Mouse (Mus musculus) hindbrain, embryonic 14.5 days (tissue): ENCODE measurements around the gene Lrwd1. TPM values are rescaled to one million over a fixed set of nuclear protein-coding genes. Genes with fewer than 3 reads are reported as not detected.
A peak's percentile ranks its signal among the peaks of the same experiment; 100 is the strongest.
"Not testable (repeated sequence)": the region's sequence is repeated elsewhere in the genome, so short reads cannot be mapped to it uniquely, and the experiment has no call there.

ENCODE experiments used
- ATAC-seq: fragments of 200-750 bp; cut with Nextera tagmentation; 2 replicates; pipeline ENCODE4 v1.8.0; 2017; ENCODE audit warnings: moderate number of reproducible peaks, mild to moderate bottlenecking, moderate TSS enrichment, moderate library complexity; ENCODE audit not compliant: low FRiP score
- DNase-seq: peaks from one replicate; pipeline ENCODE4 v3.0.0-alpha.2; 2015; ENCODE audit warnings: low spot score
- H3K27ac ChIP-seq: fragments of 300-500 bp; sonication (generic); 2 replicates; pipeline ENCODE4 v1.5.1; 2014; ENCODE audit warnings: mild to moderate bottlenecking, moderate library complexity
- H3K27me3 ChIP-seq: fragments of 300-500 bp; sonication (generic); 2 replicates; pipeline ENCODE4 v1.6.1; 2014; ENCODE audit warnings: mild to moderate bottlenecking, low read length, mixed read lengths; ENCODE audit not compliant: control insufficient read depth, insufficient read depth
- H3K36me3 ChIP-seq: fragments of 300-500 bp; sonication (generic); replicated peaks from 2 replicates; pipeline ENCODE4 v1.6.1; 2014; ENCODE audit not compliant: control insufficient read depth, insufficient read depth
- H3K4me1 ChIP-seq: fragments of 300-500 bp; sonication (generic); replicated peaks from 2 replicates; pipeline ENCODE4 v1.6.1; 2014; ENCODE audit warnings: antibody characterized with exemption, low read length, mixed read lengths; ENCODE audit not compliant: control insufficient read depth, insufficient read depth
- H3K4me2 ChIP-seq: fragments of 300-500 bp; sonication (generic); replicated peaks from 2 replicates; pipeline ENCODE4 v1.6.1; 2014; ENCODE audit warnings: mild to moderate bottlenecking, moderate library complexity
- H3K4me3 ChIP-seq: fragments of 300-500 bp; sonication (generic); replicated peaks from 2 replicates; pipeline ENCODE4 v1.5.1; 2014; ENCODE audit warnings: mild to moderate bottlenecking, low read length
- H3K9ac ChIP-seq: fragments of 300-500 bp; sonication (generic); 2 replicates; pipeline ENCODE4 v1.6.1; 2014
- H3K9me3 ChIP-seq: fragments of 300-500 bp; sonication (generic); 2 replicates; pipeline ENCODE4 v1.6.1; 2016; ENCODE audit warnings: low read length; ENCODE audit not compliant: control insufficient read depth
- WGBS: fragments of 180-500 bp; shearing (Covaris S2); extraction: QIAGEN DNeasy Blood & Tissue Kit; methylation state at CpG from one replicate; pipeline ENCODE4 v1.1.7; 2014; 5-methylcytosine and 5-hydroxymethylcytosine counted together
- polyA plus RNA-seq: library from polyadenylated mRNA; unstranded; fragments of >200 nt; fragmentation: Nextera tagmentation; extraction: Ambion mirVana; gene quantifications from 2 replicates; pipeline ENCODE4 v1.2.1, GENCODE M21; 2014

Lrwd1 gene
- polyA plus RNA-seq, 1 experiment from 2014 or later = 20.5 TPM

DNA sequence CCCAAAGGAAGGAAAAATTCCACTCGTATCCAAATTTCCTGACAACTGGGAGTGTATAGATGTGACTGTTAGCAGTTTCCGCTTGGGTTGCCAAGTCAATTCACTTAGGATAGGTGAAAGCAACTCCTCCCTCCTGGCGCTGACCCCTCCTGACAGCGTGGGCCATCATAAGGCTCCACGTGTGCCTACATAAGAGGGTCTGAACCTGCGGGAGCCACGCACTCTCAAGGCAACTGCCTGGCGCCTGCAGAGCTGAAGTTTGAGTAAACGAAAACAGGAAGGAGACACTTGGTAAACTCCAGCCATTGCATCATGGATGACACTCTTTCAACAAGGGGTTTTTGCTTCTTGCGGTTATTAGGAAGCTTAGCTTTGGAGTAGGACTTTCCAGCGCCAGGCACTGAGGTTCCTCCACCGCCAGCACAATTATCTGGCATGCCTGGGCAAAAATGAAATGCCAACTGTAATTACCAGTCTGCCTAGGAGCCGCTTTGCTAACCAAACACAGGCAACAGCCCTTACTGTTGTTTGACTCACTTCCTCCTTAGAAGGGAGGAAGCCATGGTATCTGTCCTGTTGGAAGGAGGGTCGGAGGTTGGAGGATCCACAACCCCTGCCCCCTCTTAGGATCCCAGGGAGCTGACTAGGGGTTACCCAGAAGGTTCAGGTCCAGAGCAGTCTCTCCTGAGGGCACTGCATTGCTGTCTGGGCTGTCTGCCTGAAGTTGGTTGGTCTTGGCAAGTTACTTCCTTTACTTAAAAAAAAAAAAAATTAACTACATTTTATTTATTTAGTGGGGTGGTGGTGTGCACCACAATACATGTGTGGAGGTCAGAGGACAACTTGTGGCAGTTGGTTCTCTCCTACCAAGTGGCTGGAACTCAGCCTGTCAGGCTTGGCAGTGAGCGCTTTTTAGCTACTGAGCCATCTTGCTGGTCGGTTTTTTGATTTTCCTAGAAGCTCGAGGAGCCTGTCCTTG is 35.8 kb upstream of the Lrwd1 start:
- ATAC-seq (no peak), DNase-seq (no peak)
- H3K27me3 ChIP-seq = no peaks in the 10 kb centered on the region
- peak overlapping the region; percentile 68 for H3K4me3 ChIP-seq
- H3K27ac ChIP-seq = peak overlapping the region; percentile 81
- no peaks in the 10 kb centered on the region for H3K9me3 ChIP-seq
- 40% methylated on average over 17 of the region's 17 CpGs for WGBS
- peaks cover 5% of the 10 kb centered on the region; the same call in 1 of the 2 replicates for H3K36me3 ChIP-seq
- peak overlapping the region; percentile 61 for H3K4me2 ChIP-seq
- peak overlapping the region; percentile 85 for H3K9ac ChIP-seq
- H3K4me1 ChIP-seq = peaks cover 17% of the 10 kb centered on the region

DNA sequence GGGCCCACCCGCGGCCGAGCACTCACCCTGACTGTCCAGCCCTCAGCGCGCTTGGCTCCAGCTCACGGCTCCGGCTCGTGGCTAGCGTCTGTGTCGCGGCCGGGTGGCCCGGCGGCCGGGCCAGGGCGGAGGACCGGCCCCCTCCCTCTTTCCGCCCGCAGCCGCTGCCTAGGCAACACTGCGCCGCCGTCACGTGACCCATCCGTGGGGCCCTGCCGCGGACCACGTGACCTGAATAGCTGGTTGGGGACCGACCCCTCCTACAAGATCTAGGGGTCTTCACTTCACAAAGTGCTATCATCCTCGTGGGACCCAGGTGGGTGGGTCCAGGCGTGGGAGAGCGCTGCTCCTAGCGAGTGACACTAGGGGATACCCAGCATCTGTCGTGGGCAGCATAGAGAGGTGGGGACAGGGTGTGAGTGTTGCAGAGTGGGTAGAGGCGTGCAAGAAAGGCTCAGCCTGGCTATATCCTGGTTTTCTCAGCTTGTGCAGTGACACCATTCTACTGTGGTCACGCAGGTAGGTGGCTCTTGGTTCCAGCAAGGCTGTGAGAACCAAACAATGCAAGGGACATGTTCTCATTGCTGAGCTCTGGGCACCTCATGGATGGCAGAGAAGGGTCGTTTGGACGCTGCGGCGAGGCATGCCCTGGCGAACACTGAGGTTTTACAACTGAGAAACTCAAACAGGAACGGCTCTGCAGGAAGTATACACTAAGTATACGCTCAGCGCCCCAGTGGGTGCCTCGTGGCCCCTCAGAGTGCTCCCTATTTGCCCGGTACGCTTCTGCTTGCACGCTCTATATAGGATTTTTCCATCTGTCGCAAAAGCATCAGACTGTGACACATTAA is 34.9 kb upstream of the Lrwd1 start, which contains the start of gene Orai2:
Gene Orai2 (minus strand): TSS at position 202 of the 851 bp plus-strand sequence.
- peak; percentile 84 for DNase-seq
- ATAC-seq = peak; percentile 87
- Histone ChIP-seq H3K27me3 (no peaks in the 10 kb centered on the region), H3K4me1 (peaks cover 17% of the 10 kb centered on the region), H3K27ac (peak within 1 kb of the TSS; percentile 81), H3K9ac (peak within 1 kb of the TSS; percentile 85), H3K4me2 (peak within 1 kb of the TSS; percentile 61), H3K9me3 (no peaks in the 10 kb centered on the region), H3K4me3 (peak within 1 kb of the TSS; percentile 68), H3K36me3 (peaks cover 5% of the 10 kb centered on the region; the same call in 1 of the 2 replicates)
- WGBS = 4% methylated on average over 45 of the region's 49 CpGs

DNA sequence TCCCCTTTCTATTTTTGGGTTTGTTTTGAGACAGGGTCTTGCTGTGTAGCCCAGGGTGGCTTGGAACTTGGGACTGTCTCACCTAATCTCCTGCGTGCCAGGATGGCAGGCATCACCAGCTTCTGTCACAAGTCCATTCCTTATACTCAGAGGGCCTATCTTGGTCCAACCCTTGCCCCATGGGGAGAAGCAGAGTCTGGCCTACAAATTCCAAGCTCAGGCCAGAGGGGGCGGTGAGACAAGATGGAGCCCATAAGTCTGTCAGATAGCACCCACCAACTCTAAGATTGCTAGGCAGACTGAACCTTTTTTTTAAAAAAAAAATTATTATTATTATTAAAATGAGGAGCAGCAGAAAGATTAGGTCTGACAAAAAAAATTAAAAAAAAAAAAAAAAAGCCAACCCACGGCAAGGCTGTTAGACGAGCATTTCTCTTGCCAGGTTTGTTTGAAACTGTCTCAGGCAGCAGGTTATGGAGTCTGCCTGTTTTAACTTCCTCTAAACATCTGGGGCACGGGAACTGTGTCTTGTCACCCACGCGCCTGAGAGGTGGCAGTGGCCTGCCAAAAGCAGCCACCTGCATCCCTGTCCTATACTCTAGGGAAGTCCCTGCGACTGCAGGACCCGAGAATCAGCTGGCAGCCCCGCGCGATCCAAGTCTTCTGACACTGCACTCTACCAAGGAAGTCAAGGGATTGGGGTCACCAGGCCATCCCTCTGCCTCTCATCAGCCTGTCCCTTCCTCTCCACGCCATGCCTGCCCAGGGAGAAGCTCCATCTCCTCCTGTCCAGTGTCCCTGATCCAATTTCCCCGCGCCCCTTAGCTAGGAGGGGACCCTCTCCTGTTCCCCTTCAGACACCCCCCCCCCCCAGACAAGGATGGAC is 34.0 kb upstream of the Lrwd1 start:
- no peaks in the 10 kb centered on the region for H3K27me3 ChIP-seq
- no peak for ATAC-seq
- H3K27ac ChIP-seq = peak overlapping the region; percentile 81
- peaks cover 17% of the 10 kb centered on the region for H3K4me1 ChIP-seq
- H3K9ac ChIP-seq = peak overlapping the region; percentile 85
- no peaks in the 10 kb centered on the region for H3K9me3 ChIP-seq
- no peak for DNase-seq
- whole genome bisulfite sequencing = 12% methylated on average over 15 of the region's 15 CpGs
- peak overlapping the region; percentile 61 for H3K4me2 ChIP-seq
- peaks cover 5% of the 10 kb centered on the region; the same call in 1 of the 2 replicates for H3K36me3 ChIP-seq
- H3K4me3 ChIP-seq = peak overlapping the region; percentile 68

DNA sequence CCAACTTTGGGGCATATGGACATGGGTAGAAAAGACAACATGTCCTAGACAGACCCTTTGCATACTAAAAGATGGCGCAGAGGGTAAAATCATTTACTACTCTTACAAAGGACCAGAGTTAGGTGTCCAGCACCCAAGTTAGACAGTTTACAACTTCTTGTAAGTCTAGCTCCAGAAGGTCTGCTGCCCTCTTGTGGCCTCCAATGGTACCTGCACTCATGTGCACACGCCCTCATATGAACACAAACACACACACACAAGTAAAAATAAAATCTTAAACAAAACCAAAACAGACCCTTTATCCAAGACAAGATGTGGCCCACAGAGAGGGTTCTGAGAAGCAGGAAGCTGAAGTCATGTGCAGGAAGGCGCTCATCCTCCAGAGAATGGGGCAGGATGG is 32.2 kb upstream of the Lrwd1 start:
- Histone ChIP-seq H3K27me3 (no peaks in the 10 kb centered on the region), H3K9ac (no peak overlapping the region), H3K27ac (no peak overlapping the region), H3K4me3 (no peak overlapping the region), H3K4me2 (no peak overlapping the region), H3K36me3 (peaks cover 5% of the 10 kb centered on the region; the same call in 1 of the 2 replicates), H3K9me3 (no peaks in the 10 kb centered on the region), H3K4me1 (peaks cover 17% of the 10 kb centered on the region)
- WGBS = 97% methylated on average over 3 of the region's 3 CpGs
- DNase-seq (no peak), ATAC-seq (no peak)

DNA sequence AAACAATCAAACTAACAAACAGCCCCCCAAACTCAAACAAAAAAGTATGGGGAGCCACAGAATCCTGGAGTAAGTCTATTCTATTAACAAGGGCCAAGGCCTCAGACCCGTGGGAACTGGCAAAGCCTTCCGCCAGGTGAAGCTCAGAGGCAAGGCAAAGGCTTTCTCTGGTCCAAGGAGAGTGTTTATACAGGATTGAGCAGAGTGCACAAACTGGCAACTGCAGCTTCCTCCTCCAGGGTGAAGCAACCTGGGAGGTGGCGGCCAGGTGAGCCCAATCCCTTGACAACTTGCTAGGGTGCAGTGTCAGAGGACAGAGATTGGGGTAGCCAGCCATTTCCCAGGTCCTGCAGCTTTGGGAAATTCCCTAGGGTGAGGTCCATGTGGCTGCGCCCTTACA is 31.4 kb upstream of the Lrwd1 start:
- H3K9me3 ChIP-seq = no peaks in the 10 kb centered on the region
- peaks cover 5% of the 10 kb centered on the region for H3K36me3 ChIP-seq
- peaks cover 17% of the 10 kb centered on the region for H3K4me1 ChIP-seq
- no peak overlapping the region for H3K27ac ChIP-seq
- DNase-seq = no peak
- WGBS = 93% methylated on average over 4 of the region's 4 CpGs
- no peak for ATAC-seq
- no peaks in the 10 kb centered on the region for H3K27me3 ChIP-seq
- H3K9ac ChIP-seq = no peak overlapping the region
- no peak overlapping the region for H3K4me2 ChIP-seq
- no peak overlapping the region for H3K4me3 ChIP-seq

DNA sequence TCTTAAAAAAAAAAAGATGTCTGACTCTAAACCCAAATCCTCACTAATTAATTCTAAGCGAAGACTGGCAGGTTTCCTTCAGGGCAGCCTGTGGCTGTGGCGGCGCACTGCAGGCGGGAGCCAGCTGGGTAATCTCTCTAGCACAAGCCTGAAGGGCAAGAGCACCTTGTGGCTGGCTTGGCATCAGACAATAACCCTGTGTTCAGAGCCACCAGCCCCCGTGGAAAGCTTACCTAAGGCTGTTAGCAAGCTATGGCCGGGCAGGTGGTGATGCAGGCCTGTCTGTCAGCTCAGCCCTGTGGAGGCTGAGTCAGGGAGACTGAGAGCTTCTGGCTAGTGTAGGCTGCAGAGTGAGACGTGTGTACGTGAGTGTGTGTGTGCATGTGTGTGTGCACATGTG is 29.4 kb upstream of the Lrwd1 start:
- WGBS = 73% methylated on average over 8 of the region's 8 CpGs
- Histone ChIP-seq H3K36me3 (peaks cover 15% of the 10 kb centered on the region), H3K27ac (no peak overlapping the region), H3K9ac (no peak overlapping the region), H3K4me1 (0 out of 2 replicates have a peak, but pooled peaks cover 6% of the 10 kb centered on the region), H3K4me3 (no peak overlapping the region), H3K9me3 (no peaks in the 10 kb centered on the region), H3K27me3 (no peaks in the 10 kb centered on the region), H3K4me2 (no peak overlapping the region)
- no peak for DNase-seq
- no peak for ATAC-seq

DNA sequence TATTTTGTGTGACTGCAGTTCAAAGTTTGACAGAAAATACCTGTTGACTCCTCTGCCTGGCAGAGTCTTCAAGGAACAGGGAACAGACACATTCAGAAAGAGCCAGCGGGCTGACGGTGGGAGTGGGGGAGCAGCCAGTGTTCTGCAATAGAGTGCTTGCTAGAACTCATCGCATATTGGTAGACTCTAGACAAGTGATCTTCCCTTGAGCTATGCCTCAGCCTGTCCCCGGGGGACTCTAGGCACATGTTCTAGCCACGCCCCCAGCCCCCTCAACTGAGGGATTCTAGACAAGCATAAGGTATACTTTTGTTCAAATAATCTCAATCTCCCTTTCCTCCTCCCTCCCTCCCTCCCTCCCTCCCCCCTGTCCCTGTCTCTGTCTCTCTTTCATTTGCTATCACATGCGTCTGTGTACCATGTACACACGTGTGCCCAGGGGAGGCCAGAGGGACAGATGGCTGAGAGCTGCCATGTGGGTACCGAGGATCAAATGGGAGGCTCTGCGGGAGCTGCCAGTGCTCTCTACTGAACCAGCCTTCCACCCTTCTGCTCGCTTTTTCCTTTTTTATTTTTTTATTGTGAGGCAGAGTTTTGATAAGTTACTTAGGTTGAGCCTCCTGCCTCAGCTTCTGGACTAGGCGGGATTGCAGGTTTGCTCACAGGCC is 28.1 kb upstream of the Lrwd1 start:
- no peaks in the 10 kb centered on the region for H3K27me3 ChIP-seq
- H3K4me1 ChIP-seq = no peaks in the 10 kb centered on the region
- no peak overlapping the region for H3K9ac ChIP-seq
- ATAC-seq (no peak), DNase-seq (no peak)
- H3K4me2 ChIP-seq = no peak overlapping the region
- H3K4me3 ChIP-seq = no peak overlapping the region
- WGBS = 67% methylated on average over 11 of the region's 11 CpGs
- H3K9me3 ChIP-seq = no peaks in the 10 kb centered on the region
- no peak overlapping the region for H3K27ac ChIP-seq
- peaks cover 17% of the 10 kb centered on the region for H3K36me3 ChIP-seq

DNA sequence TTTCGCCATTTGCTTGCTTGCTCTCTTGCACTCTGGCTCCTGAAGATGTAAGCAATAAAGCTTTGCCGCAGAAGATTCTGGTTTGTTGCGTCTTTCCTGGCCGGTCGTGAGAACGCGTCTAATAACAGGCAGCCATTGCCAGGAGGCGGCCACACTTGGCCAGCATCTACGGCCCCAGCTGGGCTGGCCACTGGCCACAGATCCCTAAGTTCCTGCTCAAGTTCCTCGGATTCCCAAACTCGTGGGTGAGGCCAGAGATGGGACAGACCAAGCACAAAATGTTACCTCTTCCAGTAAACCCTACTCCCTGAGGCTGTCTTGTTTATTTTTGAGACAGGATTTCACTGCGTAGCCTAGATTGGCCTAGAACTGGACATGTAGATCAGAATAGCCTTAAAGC is 24.2 kb upstream of the Lrwd1 start:
- not testable (repeated sequence) for H3K4me3 ChIP-seq, H3K27ac ChIP-seq, DNase-seq, H3K9ac ChIP-seq, H3K9me3 ChIP-seq, H3K4me2 ChIP-seq, H3K27me3 ChIP-seq, H3K4me1 ChIP-seq, ATAC-seq
- peaks cover 12% of the 10 kb centered on the region for H3K36me3 ChIP-seq
- WGBS = 90% methylated on average over 11 of the region's 12 CpGs
